Mouse (Mus musculus) megakaryocyte, embryonic 14.5 days (primary cell): ENCODE measurements around the gene Aldh1a3.

Source experiments
- FLI1 ChIP-seq: IDR thresholded peaks from 2 replicates; pipeline ENCODE4 v1.6.1; 2012; ENCODE audit warnings: low read length, inconsistent platforms, mixed read lengths
- GATA1 ChIP-seq: IDR thresholded peaks from 3 replicates; pipeline ENCODE4 v1.6.1; 2012; ENCODE audit warnings: mixed read lengths, low read length, inconsistent platforms, borderline replicate concordance

GRCm38 (mm10) chr7:66386411-66386810, 40.9 kb downstream of the Aldh1a3 start:
- TF ChIP-seq GATA1 (no peak), FLI1 (no peak)
